Mouse (Mus musculus): ENCODE results near the gene Usp30.

DNA sequence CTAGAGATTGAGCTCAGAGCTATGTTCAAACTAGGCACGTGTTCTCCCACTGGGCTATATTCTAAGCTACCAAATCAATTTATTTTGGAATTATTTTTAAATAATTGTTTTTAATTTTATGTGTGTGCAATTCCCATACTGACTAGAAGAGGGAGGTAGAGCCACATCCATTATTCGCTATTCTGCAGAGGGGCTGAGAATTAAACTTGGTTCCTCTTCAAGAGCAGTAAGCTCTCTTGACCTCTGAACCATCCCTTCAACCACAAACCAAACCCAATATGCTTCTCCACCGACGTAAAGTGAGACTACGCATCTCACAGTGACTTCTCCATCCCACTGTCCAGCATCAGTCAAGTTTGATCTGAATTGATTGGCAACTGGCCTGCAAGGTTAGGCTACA, 18.1 kb upstream of the Usp30 start:
- TF ChIP-seq POLR2A (IDR thresholded peaks at IDR 0.05; ENCODE audit: control insufficient read depth in 1 of 2, insufficient read depth in 1 of 2, low read depth in 1 of 2, low read length in 2 of 2, poor library complexity in 1 of 2) (no peak), TBP (IDR thresholded peaks at IDR 0.05; ENCODE audit: low read depth, low read length) (no peak), MAX (IDR thresholded peaks at IDR 0.05; ENCODE audit: low read length) (no peak)

Measured in MEL (cell line).